ENCODE assay signal across 15 mouse cellular contexts in genomic region chr6:134127996-134128395, GRCm38 (mm10).
A peak's percentile ranks its signal among the peaks of the same experiment; 100 is the strongest.
DNase-seq lines count a peak whose midpoint lies in the region; ATAC-seq lines count a peak whose summit lies in the region.
"Had no signal": no experiment of that assay in that cellular context is flagged by ENCODE, and none has a peak within 500 bp of the region (broad histone marks: within the 10 kb centered on the region; RNA-seq: fewer than 3 reads in every experiment).

No protein-coding gene starts in this region.

- WGBS in heart, embryonic 12.5 days: 82% methylated on average over 6 of the region's 6 CpGs
- 50% methylated on average over 6 of the region's 6 CpGs for WGBS in forebrain, embryonic 11.5 days
- 53% methylated on average over 6 of the region's 6 CpGs for WGBS in hindbrain, embryonic 16.5 days
- 77% methylated on average over 6 of the region's 6 CpGs for WGBS in limb, embryonic 10.5 days

- intact Hi-C loops in left cerebral cortex, postnatal 14 days (cut with DNase I): no loop called here

- H3K27ac ChIP-seq in heart, embryonic 12.5 days (ENCODE audit: poor library complexity, severe bottlenecking): no peak overlapping the region
- H3K27ac ChIP-seq in forebrain, embryonic 11.5 days (ENCODE audit: low read depth, low read length): 0 out of 2 replicates have a peak overlapping the region, but pooled peaks have one; percentile 15
- H3K27ac ChIP-seq in hindbrain, embryonic 16.5 days (ENCODE audit: low read depth, low read length): no peak overlapping the region
- peak overlapping the region; percentile 39; the same call in 1 of the 2 replicates for H3K27ac ChIP-seq in limb, embryonic 10.5 days
- H3K27ac ChIP-seq: gastrocnemius, adult 2 months; liver, embryonic 12.5 days had no signal

- no peak for DNase-seq in heart, adult 18-20 months
- DNase-seq in forebrain, embryonic 11.5 days (ENCODE audit: low spot score): peak; percentile 55
- DNase-seq in limb, embryonic 10.5 days (ENCODE audit: low spot score): no peak
- no peak for DNase-seq in left cerebral cortex, postnatal 14 days (ENCODE audit: low spot score in 2 of 2)
- DNase-seq in layer of hippocampus, adult 18-20 months (ENCODE audit: low spot score in 2 of 2): no peak
- DNase-seq: cerebellum, postnatal 36 days; gastrocnemius, adult 2 months; thymus, postnatal 25 days had no signal

- no peak overlapping the region for H3K4me3 ChIP-seq in heart, embryonic 12.5 days
- no peak overlapping the region for H3K4me3 ChIP-seq in forebrain, embryonic 11.5 days (ENCODE audit: low read depth, low read length)
- no peak overlapping the region for H3K4me3 ChIP-seq in hindbrain, embryonic 16.5 days (ENCODE audit: low read length)
- no peak overlapping the region for H3K4me3 ChIP-seq in limb, embryonic 10.5 days
- H3K4me3 ChIP-seq: gastrocnemius, adult 2 months; liver, embryonic 12.5 days had no signal

- H3K4me2 ChIP-seq in heart, embryonic 12.5 days: no peak overlapping the region
- H3K4me2 ChIP-seq in forebrain, embryonic 11.5 days (ENCODE audit: low read depth, low read length, severe bottlenecking): no peak overlapping the region
- no peak overlapping the region for H3K4me2 ChIP-seq in hindbrain, embryonic 16.5 days (ENCODE audit: low read length)
- H3K4me2 ChIP-seq: heart, embryonic 11.5 days; liver, embryonic 12.5 days had no signal

- peaks cover 21% of the 10 kb centered on the region for H3K36me3 ChIP-seq in heart, embryonic 12.5 days
- H3K36me3 ChIP-seq in forebrain, embryonic 11.5 days (ENCODE audit: control insufficient read depth, insufficient read depth, low read length): no peaks in the 10 kb centered on the region
- no peaks in the 10 kb centered on the region for H3K36me3 ChIP-seq in hindbrain, embryonic 16.5 days (ENCODE audit: control insufficient read depth, insufficient read depth, low read length)
- peaks cover 33% of the 10 kb centered on the region for H3K36me3 ChIP-seq in limb, embryonic 10.5 days

- 0 out of 2 replicates have a peak, but pooled peaks cover 5% of the 10 kb centered on the region for H3K9me3 ChIP-seq in heart, embryonic 12.5 days (replicated peaks)
- no peaks in the 10 kb centered on the region for H3K9me3 ChIP-seq in forebrain, embryonic 11.5 days (ENCODE audit: control insufficient read depth, low read length)
- no peaks in the 10 kb centered on the region for H3K9me3 ChIP-seq in hindbrain, embryonic 16.5 days (ENCODE audit: control insufficient read depth, low read length)
- no peaks in the 10 kb centered on the region for H3K9me3 ChIP-seq in limb, embryonic 10.5 days (replicated peaks)
- H3K9me3 ChIP-seq: G1E had no signal

- H3K9ac ChIP-seq in heart, embryonic 12.5 days: no peak overlapping the region
- H3K9ac ChIP-seq in forebrain, embryonic 11.5 days (ENCODE audit: low read length): no peak overlapping the region
- no peak overlapping the region for H3K9ac ChIP-seq in hindbrain, embryonic 16.5 days (ENCODE audit: low read depth, low read length)
- H3K9ac ChIP-seq: liver, embryonic 12.5 days had no signal

- peaks cover 39% of the 10 kb centered on the region for H3K4me1 ChIP-seq in heart, embryonic 12.5 days (replicated peaks)
- peaks cover 2% of the 10 kb centered on the region; the same call in 1 of the 2 replicates for H3K4me1 ChIP-seq in forebrain, embryonic 11.5 days (replicated peaks; ENCODE audit: control insufficient read depth, insufficient read depth, low read length)
- peaks cover 4% of the 10 kb centered on the region for H3K4me1 ChIP-seq in hindbrain, embryonic 16.5 days (ENCODE audit: control insufficient read depth, insufficient read depth, low read depth, low read length)
- H3K4me1 ChIP-seq in limb, embryonic 10.5 days: peaks cover 14% of the 10 kb centered on the region

- no peaks in the 10 kb centered on the region for H3K27me3 ChIP-seq in heart, embryonic 12.5 days (replicated peaks)
- H3K27me3 ChIP-seq in forebrain, embryonic 11.5 days (ENCODE audit: control insufficient read depth, insufficient read depth, low read length): no peaks in the 10 kb centered on the region
- H3K27me3 ChIP-seq in hindbrain, embryonic 16.5 days (replicated peaks; ENCODE audit: control insufficient read depth, insufficient read depth, low read length): no peaks in the 10 kb centered on the region
- no peaks in the 10 kb centered on the region for H3K27me3 ChIP-seq in limb, embryonic 10.5 days (ENCODE audit: low read depth, poor library complexity, severe bottlenecking)
- H3K27me3 ChIP-seq: liver, embryonic 12.5 days had no signal

- ATAC-seq in heart, embryonic 12.5 days (ENCODE audit: insufficient number of reproducible peaks, low FRiP score): 0 out of 2 replicates have a peak, but pooled peaks have one; percentile 26
- peak; percentile 68 for ATAC-seq in forebrain, embryonic 11.5 days (replicated peaks; ENCODE audit: low FRiP score)
- peak; percentile 67 for ATAC-seq in hindbrain, embryonic 16.5 days
- no peak for ATAC-seq in activated CD4-positive, CD25-positive, alpha-beta regulatory T cell, adult 4 months
- ATAC-seq: intestine, embryonic 16.5 days; liver, embryonic 12.5 days had no signal

Comparison
In these comparisons a context has a peak if more than half of its experiments do, and no peak if none do; other contexts are left out.
1. H3K27ac ChIP-seq: peak in forebrain, embryonic 11.5 days (single experiment) and limb, embryonic 10.5 days (single experiment); none in heart, embryonic 12.5 days (single experiment) and hindbrain, embryonic 16.5 days (single experiment).